Mouse (Mus musculus): Measurements from ENCODE around the gene Tmem125.
"Not testable (repeated sequence)": the region's sequence is repeated elsewhere in the genome, so short reads cannot be mapped to it uniquely, and the experiment has no call there.

The Tmem125 gene

DNA sequence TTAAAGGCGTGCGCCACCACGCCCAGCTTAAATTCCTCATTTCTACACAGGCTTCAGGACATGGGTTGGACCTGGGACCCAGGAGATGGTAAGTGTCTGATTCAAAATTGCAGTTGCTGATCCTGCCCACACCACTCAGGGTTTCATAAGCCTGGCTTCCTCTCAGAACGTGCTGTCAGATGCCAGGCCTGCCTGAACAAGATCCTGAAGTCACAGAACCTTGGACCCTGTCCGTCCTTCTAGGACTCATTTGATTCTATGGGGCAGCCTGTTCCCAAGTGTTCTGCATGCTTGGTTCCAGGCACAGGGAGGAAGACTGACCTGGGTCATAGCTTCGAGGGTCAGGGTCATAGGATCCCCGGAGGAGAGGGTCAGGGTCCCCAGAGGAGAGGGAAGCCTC is 10.2 kb downstream of the Tmem125 start:
- DNase-seq: no peak

DNA sequence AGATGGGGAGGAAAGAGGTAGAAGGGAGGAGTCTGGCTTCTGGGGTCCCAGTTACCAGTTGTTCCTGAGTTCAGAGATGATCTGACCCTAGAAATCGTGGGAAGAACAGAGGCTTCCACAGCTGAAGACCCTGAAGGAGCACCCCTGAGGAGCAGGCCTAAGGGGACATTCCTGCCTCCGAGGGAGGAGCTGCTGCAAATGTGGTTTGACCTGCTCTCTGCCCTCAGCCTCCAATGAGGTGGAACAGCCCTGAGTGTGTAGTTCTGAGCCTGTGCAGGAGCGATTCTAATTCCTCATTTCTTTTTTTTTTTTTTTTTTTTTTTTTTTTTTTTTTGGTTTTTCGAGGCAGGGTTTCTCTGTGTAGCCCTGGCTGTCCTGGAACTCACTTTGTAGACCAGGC is 10.7 kb downstream of the Tmem125 start:
- no peak for DNase-seq

- no peak for DNase-seq
Observed at GRCm38 (mm10) chr4:118532663-118533062, 11.2 kb downstream of the Tmem125 start.

- no peak for DNase-seq
Observed at GRCm38 (mm10) chr4:118527720-118528119, 16.1 kb downstream of the Tmem125 start.

DNA sequence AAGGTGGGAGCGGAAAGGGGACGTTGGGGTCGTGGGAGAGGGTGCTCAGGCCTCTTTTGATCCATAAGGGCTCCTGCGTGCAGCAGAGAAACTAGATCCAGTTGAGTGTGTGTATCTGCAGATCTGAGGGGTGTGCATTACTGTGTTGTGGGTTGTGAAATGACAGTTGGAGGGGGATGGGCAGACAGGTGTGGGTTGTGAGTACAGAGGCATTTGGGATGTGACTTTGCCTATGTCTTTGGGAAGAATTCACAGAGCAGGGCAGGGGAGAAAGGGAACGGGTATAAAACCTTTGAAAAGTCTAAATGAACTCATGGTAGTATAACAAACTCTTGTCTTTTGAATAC is 16.5 kb downstream of the Tmem125 start:
- no peak for DNase-seq

DNA sequence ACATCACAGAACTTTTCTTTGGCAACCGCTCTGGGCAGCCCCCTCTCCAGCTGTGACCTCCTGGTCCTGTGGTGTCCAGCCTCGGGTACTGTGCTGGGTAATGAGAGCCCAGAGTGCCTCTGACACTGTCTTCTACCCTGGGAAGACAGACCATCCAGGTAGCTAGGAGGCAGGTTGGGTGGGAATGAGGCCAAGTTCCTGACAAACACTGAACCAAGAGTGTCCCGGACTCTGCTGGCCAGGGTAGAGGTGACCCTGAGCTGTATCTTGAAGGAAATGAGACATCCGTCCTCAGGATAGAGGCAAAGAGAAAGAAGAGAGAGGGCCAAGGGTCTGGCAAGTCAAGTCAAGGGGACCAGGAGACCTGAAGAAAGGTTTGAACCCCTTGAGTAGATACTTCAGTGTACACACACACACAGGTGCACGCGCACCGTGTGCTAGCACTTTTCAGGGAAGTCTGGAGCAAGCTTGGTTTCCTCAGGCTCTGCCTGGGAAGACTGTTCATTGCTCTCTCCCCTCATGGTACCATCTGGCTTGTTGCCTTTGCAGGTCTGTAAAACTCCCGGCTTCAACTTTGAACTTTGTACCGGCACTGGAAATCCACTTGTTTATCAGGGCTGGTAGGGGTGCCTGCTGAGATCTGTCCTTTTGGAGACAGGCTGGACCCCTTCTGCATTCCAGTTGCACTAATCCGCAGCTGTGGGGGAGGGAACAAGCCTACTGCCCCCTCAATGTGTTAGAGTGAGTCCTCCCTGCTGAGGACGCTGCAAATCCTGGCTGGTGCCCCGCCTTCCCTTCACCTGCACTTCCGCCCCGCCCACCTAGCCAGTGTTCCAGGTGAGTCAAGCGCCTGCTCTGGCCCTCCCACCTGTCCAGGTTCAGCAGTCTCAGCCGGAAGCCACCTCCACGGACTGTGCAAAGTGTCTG is 17.2 kb downstream of the Tmem125 start, which contains the start of gene 2610528J11Rik:
TSS of gene 2610528J11Rik (plus strand) at position 592 of the 927 bp plus-strand sequence.
- DNase-seq: no peak

DNA sequence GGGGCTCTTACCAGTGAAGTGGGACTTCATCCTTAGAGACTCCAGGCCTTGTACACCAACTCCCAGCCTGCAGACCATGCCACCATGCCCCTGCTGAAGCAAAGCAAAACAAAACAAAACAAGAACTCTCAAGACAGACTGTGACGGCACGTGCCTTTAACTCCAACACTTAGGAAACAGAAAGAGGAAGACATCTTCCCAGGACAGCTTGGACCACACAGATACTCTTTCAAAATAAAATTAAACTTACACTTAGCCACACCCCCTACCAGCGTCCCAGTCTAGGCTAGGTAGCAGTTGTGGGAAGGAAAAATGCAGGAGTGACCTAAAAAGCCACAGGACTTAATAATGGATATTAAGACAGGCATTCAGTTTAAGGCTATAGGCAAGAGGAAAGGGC is 18.1 kb downstream of the Tmem125 start:
- DNase-seq: no peak

DNA sequence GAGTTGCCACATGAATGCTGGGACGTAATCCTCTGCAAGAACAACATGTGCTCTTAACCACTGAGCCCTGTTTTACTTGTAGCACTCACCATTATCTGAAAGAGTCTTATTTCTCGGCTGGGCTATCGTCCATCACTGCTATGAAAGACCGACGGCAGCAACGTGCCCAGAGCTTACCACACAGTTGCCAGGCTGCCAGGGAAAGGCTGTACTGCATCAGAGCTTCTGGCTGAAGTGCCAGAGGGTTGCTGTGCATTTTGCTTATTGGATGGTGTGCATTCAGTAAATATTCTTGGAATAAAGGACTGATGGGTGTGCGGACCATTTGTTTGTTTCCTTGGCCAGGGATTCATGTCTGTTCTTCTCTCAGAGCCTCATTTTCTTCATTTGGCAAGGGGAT is 19.9 kb downstream of the Tmem125 start:
- no peak for DNase-seq

DNA sequence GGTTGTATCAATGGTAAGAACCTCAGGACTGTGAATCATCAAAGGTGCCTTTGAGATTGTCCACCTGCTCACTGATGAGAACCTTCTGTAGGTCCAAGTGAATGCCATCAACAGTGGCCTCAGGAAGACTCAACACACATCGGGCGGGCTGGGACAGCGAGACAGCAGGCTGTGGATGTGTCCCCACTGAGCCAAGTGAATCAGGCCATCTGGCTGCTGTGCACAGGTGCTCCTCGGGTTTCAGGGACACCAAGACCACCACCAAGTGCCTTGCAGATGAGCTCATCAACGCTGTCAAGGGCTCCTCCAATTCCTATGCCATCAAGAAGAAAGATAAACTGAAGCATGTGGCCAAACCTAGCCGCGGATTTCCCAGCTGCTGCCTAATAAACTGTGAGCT is 21.6 kb downstream of the Tmem125 start:
- no peak for DNase-seq

- no peak for DNase-seq
Observed at GRCm38 (mm10) chr4:118518208-118518607, 25.6 kb downstream of the Tmem125 start.

DNA sequence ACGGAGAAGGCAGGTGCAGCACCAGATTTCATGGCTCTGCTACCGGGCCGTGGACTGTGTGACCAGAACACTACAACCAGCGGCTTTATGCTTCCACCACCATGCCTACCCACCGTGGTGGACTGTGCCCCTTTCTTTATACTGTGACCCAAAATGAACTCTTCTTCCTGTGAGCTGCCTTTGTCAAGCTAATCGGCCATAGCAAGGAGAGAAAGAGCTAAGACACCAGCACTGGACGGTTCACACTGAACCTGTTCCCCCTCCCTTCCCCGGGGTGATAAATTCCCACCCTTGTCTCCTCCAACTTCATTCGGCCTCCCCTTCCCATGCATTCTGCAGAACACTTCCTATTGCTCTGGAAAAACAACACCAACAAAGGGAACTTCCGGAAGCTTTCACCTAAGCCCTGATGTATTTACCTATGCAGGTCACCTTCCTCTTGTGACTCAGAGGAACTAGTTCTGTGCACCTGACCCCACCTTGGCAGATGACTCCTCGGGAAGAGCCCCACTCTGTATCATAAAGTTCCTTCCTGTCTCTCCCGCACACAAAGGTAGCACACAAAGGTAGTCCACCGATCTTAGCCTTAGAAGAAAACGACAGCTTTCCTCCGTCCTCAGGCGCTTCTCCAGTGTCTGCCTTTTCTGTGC is 26.2 kb downstream of the Tmem125 start:
- no peak for DNase-seq

GRCm38 (mm10) chr4:118516699-118517496 is 26.9 kb downstream of the Tmem125 start:
- DNase-seq: no peak

GRCm38 (mm10) chr4:118509050-118509449 is 34.8 kb downstream of the Tmem125 start:
- no peak for DNase-seq

- not testable (repeated sequence) for DNase-seq
Observed at GRCm38 (mm10) chr4:118507171-118507570, 36.7 kb downstream of the Tmem125 start.

GRCm38 (mm10) chr4:118505551-118505950 is 38.3 kb downstream of the Tmem125 start:
- no peak for DNase-seq

- no peak for DNase-seq
Observed at GRCm38 (mm10) chr4:118500792-118501191, 43.1 kb downstream of the Tmem125 start.

GRCm38 (mm10) chr4:118500171-118500724 is 43.6 kb downstream of the Tmem125 start:
- DNase-seq: no peak
